Mouse (Mus musculus) myocyte (in vitro differentiated cells): ENCODE data around the gene Wasf1. TPM values are rescaled to one million over a fixed set of nuclear protein-coding genes. Genes with fewer than 3 reads are reported as not detected.

ENCODE experiments used
- H3K27me3 ChIP-seq: one replicate; pipeline ENCODE4 v1.6.1; 2011; ENCODE audit not compliant: control insufficient read depth, insufficient read depth, insufficient read length
- H3K36me3 ChIP-seq: one replicate; pipeline ENCODE4 v1.6.1; 2011; ENCODE audit not compliant: control insufficient read depth, insufficient read depth
- H3K4me2 ChIP-seq: one replicate; pipeline ENCODE4 v1.6.1; 2011; ENCODE audit warnings: low read depth, control low read depth
- H3K4me3 ChIP-seq: one replicate; pipeline ENCODE4 v1.5.1; 2011; ENCODE audit warnings: mild to moderate bottlenecking, control low read depth, moderate library complexity
- H3K79me2 ChIP-seq: one replicate; pipeline ENCODE4 v1.6.1; 2011; ENCODE audit not compliant: control insufficient read depth, insufficient read depth
- H3ac ChIP-seq: one replicate; pipeline ENCODE4 v1.6.1; 2011; ENCODE audit not compliant: control insufficient read depth, insufficient read length
- CEBPB ChIP-seq: IDR thresholded peaks from 2 replicates; pipeline ENCODE4 v1.6.1; 2011; ENCODE audit warnings: mild to moderate bottlenecking, moderate library complexity; ENCODE audit not compliant: poor library complexity, insufficient read depth, severe bottlenecking
- E2F4 ChIP-seq: IDR thresholded peaks from one replicate; pipeline ENCODE4 v1.6.1; 2011; ENCODE audit warnings: mild to moderate bottlenecking, control low read depth, moderate library complexity; ENCODE audit not compliant: insufficient read depth
- MAX ChIP-seq: IDR thresholded peaks from one replicate; pipeline ENCODE4 v1.6.1; 2011; ENCODE audit warnings: low read depth, mild to moderate bottlenecking, control low read depth
- MYOD1 ChIP-seq, 3 experiments: IDR thresholded peaks; one replicate each; pipeline ENCODE4 v1.6.1; 2011; ENCODE audit warnings: control low read depth in 2 of 3, low read depth in 2 of 3, mild to moderate bottlenecking in 2 of 3, moderate library complexity in 1 of 3; ENCODE audit not compliant: insufficient read length in 2 of 3, control insufficient read depth in 1 of 3
- MYOG ChIP-seq, 3 experiments: IDR thresholded peaks; one replicate each; pipeline ENCODE4 v1.6.1; 2011; ENCODE audit warnings: control low read depth in 2 of 3, low read depth in 2 of 3, mild to moderate bottlenecking in 2 of 3; ENCODE audit not compliant: insufficient read length in 2 of 3, control insufficient read depth in 1 of 3, insufficient read depth in 1 of 3
- POLR2A ChIP-seq: IDR thresholded peaks from one replicate; pipeline ENCODE4 v1.6.1; 2011; ENCODE audit warnings: low read depth, mild to moderate bottlenecking, control low read depth, moderate library complexity; ENCODE audit not compliant: insufficient read length
- POLR2AphosphoS2 ChIP-seq: IDR thresholded peaks from one replicate; pipeline ENCODE4 v1.6.1; 2011; ENCODE audit warnings: low read depth, control low read depth; ENCODE audit not compliant: insufficient read length
- REST ChIP-seq: IDR thresholded peaks from one replicate; pipeline ENCODE4 v1.6.1; 2011; ENCODE audit warnings: mild to moderate bottlenecking, control low read depth, moderate library complexity; ENCODE audit not compliant: insufficient read depth, insufficient read length
- SRF ChIP-seq: IDR thresholded peaks from one replicate; pipeline ENCODE4 v1.6.1; 2011; ENCODE audit warnings: low read depth; ENCODE audit not compliant: control insufficient read depth, insufficient read length
- TCF12 ChIP-seq: IDR thresholded peaks from one replicate; pipeline ENCODE4 v1.6.1; 2011; ENCODE audit warnings: mild to moderate bottlenecking, control low read depth; ENCODE audit not compliant: poor library complexity, insufficient read depth, severe bottlenecking
- TCF3 ChIP-seq: IDR thresholded peaks from one replicate; pipeline ENCODE4 v1.6.1; 2011; ENCODE audit warnings: low read depth, control low read depth; ENCODE audit not compliant: insufficient read length
- USF1 ChIP-seq: IDR thresholded peaks from one replicate; pipeline ENCODE4 v1.6.1; 2011; ENCODE audit warnings: low read depth, mild to moderate bottlenecking, control low read depth, moderate library complexity
- polyA plus RNA-seq: library from polyadenylated mRNA; unstranded; fragments of >200 nt; fragmentation: generic; extraction: Trizol; gene quantifications from one replicate; pipeline ENCODE4 v1.2.1, GENCODE M21; 2012; ENCODE audit warnings: missing spikeins

The Wasf1 gene
- polyA plus RNA-seq, 1 experiment, result 6.3 TPM

- no peaks in the 10 kb centered on the region for H3K27me3 ChIP-seq
- TF ChIP-seq SRF (no peak), POLR2AphosphoS2 (no peak), MYOG (IDR thresholded peaks at IDR 0.05; ENCODE audit: control insufficient read depth in 1 of 3, insufficient read depth in 1 of 3, insufficient read length in 2 of 3, low read depth in 2 of 3) (no peak), MYOD1 (IDR thresholded peaks at IDR 0.05; ENCODE audit: control insufficient read depth in 1 of 3, insufficient read length in 2 of 3, low read depth in 2 of 3) (no peak), POLR2A (no peak), E2F4 (no peak), TCF3 (no peak), USF1 (no peak), CEBPB (no peak), TCF12 (no peak), REST (no peak)
- H3ac ChIP-seq, result no peak overlapping the region
- H3K4me3 ChIP-seq, result no peak overlapping the region
- peaks cover 28% of the 10 kb centered on the region for H3K36me3 ChIP-seq
- no peaks in the 10 kb centered on the region for H3K79me2 ChIP-seq
- no peak overlapping the region for H3K4me2 ChIP-seq
These were observed 36.0 kb upstream of the Wasf1 start for GRCm38 (mm10) chr10:40847176-40847874.

- H3K36me3 ChIP-seq, result peaks cover 28% of the 10 kb centered on the region
- H3K27me3 ChIP-seq, result no peaks in the 10 kb centered on the region
- TF ChIP-seq MYOG (IDR thresholded peaks at IDR 0.05; ENCODE audit: control insufficient read depth in 1 of 3, insufficient read depth in 1 of 3, insufficient read length in 2 of 3, low read depth in 2 of 3) (no peak), E2F4 (no peak), POLR2A (no peak), MAX (no peak), TCF3 (no peak), POLR2AphosphoS2 (no peak), SRF (no peak), USF1 (no peak), MYOD1 (IDR thresholded peaks at IDR 0.05; ENCODE audit: control insufficient read depth in 1 of 3, insufficient read length in 2 of 3, low read depth in 2 of 3) (no peak), REST (no peak), TCF12 (no peak), CEBPB (no peak)
These were observed 32.6 kb upstream of the Wasf1 start for GRCm38 (mm10) chr10:40850644-40851043.

GRCm38 (mm10) chr10:40851138-40851537, 32.1 kb upstream of the Wasf1 start:
- H3K79me2 ChIP-seq, result no peaks in the 10 kb centered on the region
- no peak overlapping the region for H3K4me3 ChIP-seq
- no peaks in the 10 kb centered on the region for H3K27me3 ChIP-seq
- TF ChIP-seq TCF12 (no peak), TCF3 (no peak), POLR2AphosphoS2 (no peak), MYOD1 (IDR thresholded peaks at IDR 0.05; ENCODE audit: control insufficient read depth in 1 of 3, insufficient read length in 2 of 3, low read depth in 2 of 3) (no peak)
- no peak overlapping the region for H3K4me2 ChIP-seq
- H3ac ChIP-seq, result no peak overlapping the region
- peaks cover 28% of the 10 kb centered on the region for H3K36me3 ChIP-seq

More at GRCm38 (mm10) chr10:40850644-40851043, 32.6 kb upstream of the Wasf1 start:
- no peaks in the 10 kb centered on the region for H3K79me2 ChIP-seq
- no peak overlapping the region for H3ac ChIP-seq
- H3K4me3 ChIP-seq, result no peak overlapping the region
- H3K4me2 ChIP-seq, result no peak overlapping the region

GRCm38 (mm10) chr10:40855616-40856015, 27.7 kb upstream of the Wasf1 start:
- no peaks in the 10 kb centered on the region for H3K36me3 ChIP-seq
- H3K4me3 ChIP-seq, result no peak overlapping the region
- peaks cover 8% of the 10 kb centered on the region for H3K79me2 ChIP-seq
- no peak overlapping the region for H3K4me2 ChIP-seq
- TF ChIP-seq SRF (no peak), MYOD1 (IDR thresholded peaks at IDR 0.05; ENCODE audit: control insufficient read depth in 1 of 3, insufficient read length in 2 of 3, low read depth in 2 of 3) (no peak), POLR2A (no peak), USF1 (no peak), MAX (no peak), TCF3 (no peak), REST (no peak), CEBPB (no peak), E2F4 (no peak), TCF12 (no peak), POLR2AphosphoS2 (no peak)
- H3K27me3 ChIP-seq, result no peaks in the 10 kb centered on the region
- no peak overlapping the region for H3ac ChIP-seq

- no peak for TF ChIP-seq MYOG (IDR thresholded peaks at IDR 0.05; ENCODE audit: control insufficient read depth in 1 of 3, insufficient read depth in 1 of 3, insufficient read length in 2 of 3, low read depth in 2 of 3)
- TF ChIP-seq REST, result no peak
- no peak for TF ChIP-seq USF1
- no peak for TF ChIP-seq POLR2AphosphoS2
- no peak for TF ChIP-seq SRF
- TF ChIP-seq POLR2A, result no peak
- TF ChIP-seq TCF3, result no peak
- no peak for TF ChIP-seq MYOD1 (IDR thresholded peaks at IDR 0.05; ENCODE audit: control insufficient read depth in 1 of 3, insufficient read length in 2 of 3, low read depth in 2 of 3)
- no peak for TF ChIP-seq E2F4
- no peak for TF ChIP-seq TCF12
- TF ChIP-seq MAX, result no peak
- no peak for TF ChIP-seq CEBPB
- H3K4me2 ChIP-seq, result no peak overlapping the region
- H3K36me3 ChIP-seq, result no peaks in the 10 kb centered on the region
- H3ac ChIP-seq, result no peak overlapping the region
- H3K79me2 ChIP-seq, result peaks cover 15% of the 10 kb centered on the region
- H3K27me3 ChIP-seq, result no peaks in the 10 kb centered on the region
- H3K4me3 ChIP-seq, result no peak overlapping the region
These were observed 26.6 kb upstream of the Wasf1 start for GRCm38 (mm10) chr10:40856703-40857102.
